Mouse (Mus musculus) erythroblast, embryonic 14.5 days (primary cell): ENCODE results near the gene Psma5.

Experiments
- GATA1 ChIP-seq: IDR thresholded peaks from 2 replicates; pipeline ENCODE4 v1.6.1; 2012; ENCODE audit warnings: low read length, inconsistent platforms, mixed read lengths
- TAL1 ChIP-seq: IDR thresholded peaks from 3 replicates; pipeline ENCODE4 v1.6.1; 2012; ENCODE audit warnings: low read length, inconsistent platforms, mixed read lengths

DNA sequence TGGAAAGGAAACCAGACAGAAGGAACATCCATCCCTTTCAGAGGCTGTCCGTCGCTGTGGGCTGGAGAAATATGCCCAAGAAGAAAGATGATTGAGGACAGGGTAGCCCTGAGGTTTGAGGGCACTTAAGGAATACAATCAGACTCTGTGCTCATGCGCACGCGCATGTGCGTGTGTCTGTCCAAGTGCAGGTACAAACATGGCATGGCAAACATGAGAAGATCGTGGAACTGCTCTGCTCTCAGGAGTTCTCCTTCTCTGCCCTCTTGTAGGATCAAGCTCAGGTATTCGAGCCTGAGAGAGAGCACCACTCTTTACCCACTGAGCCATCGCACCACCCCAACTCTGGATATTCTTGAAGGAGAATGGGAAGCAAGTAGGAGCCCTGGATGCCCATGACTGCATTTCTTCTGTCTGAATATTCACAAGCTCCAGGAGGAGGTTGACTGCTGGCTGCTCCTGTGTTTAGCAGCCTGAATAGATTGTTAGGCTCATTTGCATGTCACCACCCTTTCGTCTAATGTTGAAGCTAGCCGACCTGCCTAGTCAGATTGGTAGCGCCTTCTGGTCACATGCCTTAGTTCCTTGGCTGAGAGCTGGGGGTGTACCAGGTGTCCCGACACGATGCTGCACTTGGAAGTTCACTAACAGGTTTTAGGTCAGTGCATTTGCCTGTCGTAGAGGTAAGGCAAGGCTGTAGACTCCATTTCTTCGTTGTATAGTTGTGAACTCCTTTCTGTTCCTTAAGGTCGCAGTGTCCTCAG, 34.5 kb downstream of the Psma5 start:
- TF ChIP-seq GATA1 = no peak
- TF ChIP-seq TAL1 = no peak
